Mouse (Mus musculus): ENCODE results near the gene Rnf11.

DNA sequence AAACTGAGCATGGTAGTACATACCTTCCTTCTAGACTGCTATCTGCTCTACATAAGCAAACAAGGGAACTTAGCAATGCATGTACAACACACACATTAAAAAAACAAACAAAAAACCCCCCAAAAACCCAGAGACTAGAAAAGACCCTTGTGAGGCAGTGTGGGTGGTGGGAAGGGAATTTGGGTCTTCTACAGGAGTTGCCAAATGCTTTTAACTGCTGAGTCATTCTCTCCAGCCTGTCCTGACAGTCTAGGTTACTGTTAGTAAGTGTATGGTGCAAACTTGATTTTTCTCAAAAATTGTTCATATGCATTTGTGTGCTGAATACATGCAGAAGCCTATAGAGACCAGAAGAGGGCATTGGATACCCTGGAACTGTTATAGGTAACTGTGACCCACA, 12.9 kb downstream of the Rnf11 start:
- TF ChIP-seq CTCF (IDR thresholded peaks at IDR 0.05; ENCODE audit: borderline replicate concordance, insufficient read depth, low read depth, low read length) (no peak), POLR2A (IDR thresholded peaks at IDR 0.05; ENCODE audit: borderline replicate concordance, insufficient read depth, low read length) (no peak)

Data from cerebellum, adult 2 months (tissue).